Mouse (Mus musculus) G1E (cell line): Measurements from ENCODE around the gene Trem2. TPM values are rescaled to one million over a fixed set of nuclear protein-coding genes. Genes with fewer than 3 reads are reported as not detected.

Source experiments
- ATAC-seq: 2 replicates; pipeline ENCODE4 v1.8.0; 2016; ENCODE audit warnings: mild to moderate bottlenecking; ENCODE audit not compliant: insufficient number of reproducible peaks, poor library complexity, low FRiP score, severe bottlenecking; ENCODE audit errors: extremely low read depth
- DNase-seq: peaks from one replicate; pipeline ENCODE4 v3.0.0; 2012; ENCODE audit warnings: low spot score
- H3K27me3 ChIP-seq: 2 replicates; pipeline ENCODE4 v1.6.1; 2012; ENCODE audit warnings: mild to moderate bottlenecking, low read length, inconsistent platforms; ENCODE audit not compliant: insufficient read depth
- H3K36me3 ChIP-seq: replicated peaks from 2 replicates; pipeline ENCODE3; 2012; ENCODE audit warnings: mild to moderate bottlenecking, inconsistent platforms
- H3K4me1 ChIP-seq: 2 replicates; pipeline ENCODE4 v1.6.1; 2012; ENCODE audit warnings: low read depth, low read length, inconsistent platforms, mixed read lengths; ENCODE audit not compliant: insufficient read depth
- H3K4me3 ChIP-seq: 2 replicates; pipeline ENCODE4 v1.5.1; 2012; ENCODE audit warnings: low read depth, mild to moderate bottlenecking, inconsistent platforms, low read length, moderate library complexity, mixed read lengths
- H3K9me3 ChIP-seq: replicated peaks from 2 replicates; pipeline ENCODE4 v1.6.1; 2012; ENCODE audit warnings: inconsistent platforms
- CTCF ChIP-seq: IDR thresholded peaks from 2 replicates; pipeline ENCODE4 v1.5.1; 2012; ENCODE audit warnings: low read depth, low read length, inconsistent platforms, mixed read lengths
- GATA1 ChIP-seq: IDR thresholded peaks from 2 replicates; pipeline ENCODE4 v1.6.1; 2012; ENCODE audit warnings: borderline replicate concordance, low read length, inconsistent platforms, mixed read lengths
- GATA2 ChIP-seq: IDR thresholded peaks from 2 replicates; pipeline ENCODE4 v1.6.1; 2012; ENCODE audit warnings: low read depth, low read length, inconsistent platforms, borderline replicate concordance
- POLR2AphosphoS5 ChIP-seq: IDR thresholded peaks from 2 replicates; pipeline ENCODE4 v1.6.1; 2012; ENCODE audit warnings: low read depth, low read length, inconsistent platforms; ENCODE audit not compliant: insufficient replicate concordance
- TAL1 ChIP-seq: conservative IDR thresholded peaks from 2 replicates; pipeline ENCODE4 v1.6.1; 2012; ENCODE audit warnings: low read depth, low read length, inconsistent platforms, mixed read lengths
- polyA plus RNA-seq: library from polyadenylated mRNA; stranded (reverse); fragments of >175 nt; gene quantifications from 2 replicates; pipeline ENCODE4 v1.2.3, GENCODE M21; 2012
- total RNA-seq, 2 experiments: library from RNA; stranded (forward) in 1 of 2; stranded (reverse) in 1 of 2; fragments of 200-1000 nt in 1 of 2; fragments of >200 nt in 1 of 2; fragmentation: Nextera tagmentation in 1 of 2; gene quantifications; 2 replicates each; pipeline ENCODE4 v1.2.3; 2014 to 2017

The Trem2 gene
- total and polyA plus RNA-seq, 3 experiments = 0.60 to 2.3 (median 1.3) TPM

- H3K4me1 ChIP-seq = peaks cover 67% of the 10 kb centered on the region
- no peaks in the 10 kb centered on the region for H3K9me3 ChIP-seq
- DNase-seq (no peak), ATAC-seq (no peak)
- no peaks in the 10 kb centered on the region; the same call in 1 of the 2 replicates for H3K27me3 ChIP-seq
- TF ChIP-seq GATA2 (no peak), POLR2AphosphoS5 (no peak), CTCF (no peak), GATA1 (no peak), TAL1 (no peak)
- no peaks in the 10 kb centered on the region for H3K36me3 ChIP-seq
- no peak overlapping the region for H3K4me3 ChIP-seq
Observed at GRCm38 (mm10) chr17:48318686-48319085, 27.5 kb upstream of the Trem2 start.

- H3K27me3 ChIP-seq = no peaks in the 10 kb centered on the region; the same call in 1 of the 2 replicates
- DNase-seq = no peak
- peaks cover 72% of the 10 kb centered on the region for H3K4me1 ChIP-seq
Observed at GRCm38 (mm10) chr17:48321279-48321678, 24.9 kb upstream of the Trem2 start.

GRCm38 (mm10) chr17:48323236-48323635 is 23.0 kb upstream of the Trem2 start:
- ATAC-seq (peak; percentile 24; the same call in 1 of the 2 replicates), DNase-seq (no peak)
- no peak for TF ChIP-seq GATA1
- no peaks in the 10 kb centered on the region for H3K9me3 ChIP-seq
- peaks cover 62% of the 10 kb centered on the region for H3K4me1 ChIP-seq
- H3K4me3 ChIP-seq = no peak overlapping the region
- peaks cover 3% of the 10 kb centered on the region for H3K36me3 ChIP-seq
- no peaks in the 10 kb centered on the region for H3K27me3 ChIP-seq

More at GRCm38 (mm10) chr17:48321279-48321678, 24.9 kb upstream of the Trem2 start:
- Histone ChIP-seq H3K36me3 (peaks cover 3% of the 10 kb centered on the region), H3K9me3 (no peaks in the 10 kb centered on the region), H3K4me3 (peak overlapping the region; percentile 48; the same call in 1 of the 2 replicates)
- peak; percentile 89 for ATAC-seq
- TF ChIP-seq POLR2AphosphoS5 = no peak
- TF ChIP-seq GATA1 = no peak
- peak; percentile 55 for TF ChIP-seq TAL1
- no peak for TF ChIP-seq GATA2

- ATAC-seq (no peak), DNase-seq (no peak)
- no peaks in the 10 kb centered on the region for H3K9me3 ChIP-seq
- peaks cover 3% of the 10 kb centered on the region for H3K36me3 ChIP-seq
- H3K4me1 ChIP-seq = peaks cover 58% of the 10 kb centered on the region
- TF ChIP-seq GATA1 (no peak), CTCF (no peak), TAL1 (no peak), POLR2AphosphoS5 (no peak), GATA2 (no peak)
- H3K27me3 ChIP-seq = no peaks in the 10 kb centered on the region
- no peak overlapping the region for H3K4me3 ChIP-seq
Observed at GRCm38 (mm10) chr17:48324258-48324657, 21.9 kb upstream of the Trem2 start.

GRCm38 (mm10) chr17:48325093-48325492 is 21.1 kb upstream of the Trem2 start:
- ATAC-seq = no peak
- Histone ChIP-seq H3K4me3 (no peak overlapping the region), H3K27me3 (no peaks in the 10 kb centered on the region), H3K9me3 (no peaks in the 10 kb centered on the region), H3K36me3 (peaks cover 3% of the 10 kb centered on the region), H3K4me1 (peaks cover 58% of the 10 kb centered on the region)
- TF ChIP-seq CTCF = no peak
- TF ChIP-seq POLR2AphosphoS5 = no peak
- TF ChIP-seq GATA2 = no peak
- TF ChIP-seq TAL1 = no peak
- TF ChIP-seq GATA1 = no peak
- DNase-seq = no peak

GRCm38 (mm10) chr17:48325638-48326037 is 20.6 kb upstream of the Trem2 start:
- no peak for TF ChIP-seq GATA1
- TF ChIP-seq TAL1 = no peak
- TF ChIP-seq POLR2AphosphoS5 = no peak
- no peak for TF ChIP-seq CTCF
- no peak for TF ChIP-seq GATA2
- DNase-seq (no peak), ATAC-seq (no peak)
- Histone ChIP-seq H3K9me3 (no peaks in the 10 kb centered on the region), H3K4me1 (peaks cover 55% of the 10 kb centered on the region), H3K27me3 (no peaks in the 10 kb centered on the region), H3K36me3 (peaks cover 3% of the 10 kb centered on the region), H3K4me3 (no peak overlapping the region)

- Histone ChIP-seq H3K9me3 (no peaks in the 10 kb centered on the region), H3K4me1 (peaks cover 49% of the 10 kb centered on the region), H3K36me3 (peaks cover 3% of the 10 kb centered on the region), H3K4me3 (no peak overlapping the region), H3K27me3 (no peaks in the 10 kb centered on the region)
- no peak for TF ChIP-seq GATA2
- no peak for TF ChIP-seq POLR2AphosphoS5
- no peak for TF ChIP-seq GATA1
- no peak for TF ChIP-seq CTCF
- TF ChIP-seq TAL1 = no peak
- ATAC-seq (no peak), DNase-seq (no peak)
Observed at GRCm38 (mm10) chr17:48326656-48327055, 19.5 kb upstream of the Trem2 start.
